Mouse (Mus musculus) small intestine, adult 2 months (tissue): ENCODE results near the gene Atxn2l.

Experiments
- CTCF ChIP-seq: fragments of 200-500 bp; IDR thresholded peaks from 2 replicates; pipeline ENCODE4 v1.5.1; 2012; ENCODE audit warnings: low read depth, mild to moderate bottlenecking, control low read depth, inconsistent platforms, low read length, moderate library complexity, mixed read lengths; ENCODE audit not compliant: insufficient replicate concordance, insufficient read length; ENCODE audit errors: extremely low read depth
- POLR2A ChIP-seq: fragments of 200-500 bp; IDR thresholded peaks from 2 replicates; pipeline ENCODE4 v1.6.1; 2012; ENCODE audit warnings: low read depth, mild to moderate bottlenecking, control low read depth, inconsistent platforms, low read length, moderate library complexity

GRCm38 (mm10) chr7:126444536-126444935 lies 58.7 kb downstream of the Atxn2l start:
- TF ChIP-seq CTCF (no peak), POLR2A (no peak)
